Mouse (Mus musculus) adrenal gland, adult 2 months (tissue): ENCODE measurements at regions not wholly inside any gene's neighbourhood (a gene's known extent, or its start where the extent isn't known, plus 50 kb on each side); places are given as distances from the start of the nearest gene placed in this dataset.
A peak's percentile ranks its signal among the peaks of the same experiment; 100 is the strongest.

ENCODE experiments used
- DNase-seq: peaks from one replicate; pipeline ENCODE4 v3.0.0; 2021

DNA sequence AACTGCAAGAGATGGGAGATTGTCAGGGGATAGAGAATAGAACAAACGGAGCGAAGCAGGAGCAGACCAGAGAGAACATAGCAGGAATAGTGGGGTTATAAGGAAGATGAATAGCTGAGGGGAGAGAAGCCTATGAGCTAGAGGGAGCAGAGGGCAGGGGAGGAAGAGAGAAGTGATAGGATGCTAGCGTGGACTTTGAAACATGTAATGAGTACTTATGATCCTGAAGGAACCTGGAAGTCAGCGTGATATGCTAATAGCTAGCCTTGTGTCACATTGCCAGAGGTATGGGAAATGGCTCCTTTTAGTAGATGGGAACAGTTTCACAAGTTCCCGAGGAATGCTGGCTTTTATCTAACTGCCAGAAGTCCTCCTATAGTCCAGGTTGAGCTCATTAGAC, 51.8 kb downstream of the Calml3 start:
- no peak for DNase-seq

DNA sequence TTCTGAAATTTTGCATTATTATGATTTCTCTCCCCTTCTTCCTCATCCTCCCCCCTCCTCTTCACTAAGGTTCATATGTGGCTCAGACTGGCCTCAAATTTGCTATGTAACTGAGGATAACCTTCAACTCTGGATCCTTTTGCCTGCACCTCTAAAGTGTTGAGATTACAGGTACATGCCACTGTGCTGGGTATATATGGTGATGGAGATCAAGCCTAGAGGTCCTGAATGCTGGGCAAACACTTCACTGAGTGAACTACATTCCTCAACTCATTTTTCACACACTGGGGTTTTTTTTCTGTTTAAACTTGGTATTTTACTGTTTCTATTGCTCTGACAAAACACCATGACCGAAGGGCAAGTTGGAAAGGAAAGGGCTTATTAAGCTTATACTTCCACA, 52.9 kb downstream of the Calml3 start:
- no peak for DNase-seq

DNA sequence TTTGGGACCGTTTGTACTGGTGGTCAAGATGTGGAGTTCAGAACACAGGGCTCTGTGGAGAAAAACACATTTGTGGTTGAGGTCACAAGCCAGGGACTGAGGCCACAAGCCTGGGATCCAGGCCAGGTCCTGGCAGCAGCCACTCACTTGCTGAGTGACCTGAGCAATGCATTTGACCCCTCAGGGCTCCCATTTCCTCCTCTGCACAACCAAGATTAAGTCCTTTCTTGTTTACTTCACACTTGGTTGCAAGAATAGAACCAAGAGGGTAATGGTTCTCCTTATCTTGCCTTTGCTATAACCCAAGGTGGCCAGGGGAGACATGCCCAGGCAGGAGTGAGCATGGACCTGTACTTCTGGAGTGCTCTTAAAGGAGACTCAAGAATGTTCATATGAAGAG, 53.4 kb downstream of the Calml3 start:
- peak; percentile 76 for DNase-seq

DNA sequence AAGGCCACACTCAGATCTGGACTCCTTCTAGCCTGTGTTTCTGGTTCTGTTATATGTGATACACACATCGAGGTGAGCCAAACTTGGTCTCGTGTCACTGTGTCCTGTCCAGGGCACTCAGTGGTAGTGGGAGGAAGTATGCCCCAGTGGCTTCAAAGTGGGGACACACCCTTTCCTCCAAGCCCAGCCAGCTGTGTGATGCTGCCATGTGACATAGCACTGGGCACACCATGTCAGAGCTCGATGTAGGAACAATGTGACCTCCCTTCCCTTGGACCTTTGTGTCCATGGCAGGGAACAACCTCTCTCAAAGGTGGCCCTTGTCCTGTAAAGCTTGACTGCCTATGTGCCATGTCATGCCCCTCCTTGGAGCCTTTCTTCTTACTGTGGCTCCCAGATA, 54.5 kb downstream of the Calml3 start:
- DNase-seq: no peak

DNA sequence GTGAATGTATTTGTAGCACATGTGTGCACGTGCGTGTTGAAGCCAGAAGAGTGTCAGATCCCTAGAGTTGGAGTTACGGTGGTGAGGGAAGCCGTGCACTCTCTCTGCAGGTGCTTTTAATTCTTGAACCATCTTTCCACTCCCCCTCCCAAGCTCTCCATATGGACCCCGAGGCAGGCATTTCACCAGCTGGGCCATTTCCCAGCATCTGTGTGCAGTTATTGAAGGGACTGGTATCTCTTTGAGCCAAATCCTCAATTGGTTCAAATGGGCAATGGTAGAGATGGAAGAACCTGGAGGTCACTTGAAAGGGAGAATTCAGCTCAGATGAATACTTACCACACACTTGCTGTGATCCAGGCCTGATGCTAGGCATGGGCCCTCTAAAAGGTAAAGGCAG, 55.3 kb downstream of the Calml3 start:
- no peak for DNase-seq

DNA sequence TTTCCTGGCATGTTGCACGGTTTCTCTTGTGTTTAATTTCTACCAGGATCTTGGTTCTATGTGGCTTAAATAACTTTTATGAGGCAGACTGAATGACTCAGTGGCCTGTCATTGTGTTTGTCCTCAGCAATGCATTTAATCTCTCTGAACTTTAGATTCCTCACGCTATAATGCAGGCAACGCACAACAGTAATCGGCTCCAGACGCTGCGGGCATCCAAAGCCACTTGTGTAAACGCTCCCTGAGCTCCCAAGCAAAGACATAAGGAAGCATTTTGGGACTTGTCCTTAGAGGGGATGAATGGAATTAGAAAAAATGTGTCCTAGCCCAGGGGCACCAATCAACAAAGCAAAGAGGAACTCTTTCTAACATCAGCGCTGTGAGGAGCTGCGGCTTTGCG, 57.6 kb downstream of the Calml3 start:
- peak; percentile 25 for DNase-seq

DNA sequence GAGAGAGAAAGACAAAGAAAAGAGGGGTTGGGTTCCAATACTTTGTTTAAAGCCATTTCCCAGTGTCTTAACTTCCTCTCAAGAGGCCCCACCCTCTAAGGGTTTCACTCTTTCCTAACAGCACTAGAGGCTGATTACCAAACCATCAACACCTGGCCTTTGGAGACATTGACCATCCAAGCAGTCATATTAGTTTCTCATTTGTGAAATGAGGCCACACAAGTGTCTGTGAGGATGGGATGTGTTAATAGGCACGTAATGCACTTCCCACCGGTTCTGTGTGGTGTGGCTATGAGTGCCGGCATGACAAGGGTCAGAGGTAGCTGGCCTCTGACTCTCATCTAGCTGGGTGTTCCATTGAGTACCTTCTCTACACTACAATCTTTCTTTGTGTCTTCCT, 59.2 kb downstream of the Calml3 start:
- no peak for DNase-seq

DNA sequence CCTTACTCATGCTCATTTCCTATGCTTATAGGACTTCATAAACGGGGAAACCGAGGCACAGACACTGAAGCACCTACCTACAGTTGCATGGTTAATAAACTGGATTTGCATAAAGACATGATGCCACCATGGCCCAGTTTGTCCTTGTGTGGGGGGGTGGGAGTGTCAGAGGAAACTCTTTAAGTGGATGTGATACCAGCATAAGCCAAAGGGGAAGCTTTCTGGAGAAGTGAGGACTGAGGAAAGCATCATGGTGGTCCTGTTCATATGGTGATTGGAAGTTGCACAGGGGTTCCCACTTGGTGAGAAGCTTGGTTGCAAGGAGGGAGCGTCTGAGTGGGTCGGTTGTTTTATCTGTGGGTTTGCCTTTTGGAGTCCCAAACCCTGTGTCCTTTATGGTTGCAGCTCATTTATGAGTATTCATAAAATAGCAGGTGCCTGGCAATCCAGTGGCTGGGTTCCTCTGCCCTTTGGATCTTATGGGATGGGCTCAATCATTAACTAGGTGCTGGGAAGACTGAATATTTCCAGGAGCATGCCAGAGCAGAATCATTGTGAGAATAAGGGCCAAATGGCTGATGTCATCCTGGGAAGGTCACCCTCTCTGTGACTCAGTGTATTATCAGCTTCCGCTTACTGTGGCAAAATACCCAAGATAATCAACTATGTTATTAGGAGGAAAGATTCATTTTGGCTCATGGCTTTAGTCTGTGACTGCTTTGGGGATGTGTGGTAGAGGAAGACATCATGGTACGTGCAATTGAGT, 60.2 kb downstream of the Calml3 start:
- DNase-seq: peak; percentile 85

DNA sequence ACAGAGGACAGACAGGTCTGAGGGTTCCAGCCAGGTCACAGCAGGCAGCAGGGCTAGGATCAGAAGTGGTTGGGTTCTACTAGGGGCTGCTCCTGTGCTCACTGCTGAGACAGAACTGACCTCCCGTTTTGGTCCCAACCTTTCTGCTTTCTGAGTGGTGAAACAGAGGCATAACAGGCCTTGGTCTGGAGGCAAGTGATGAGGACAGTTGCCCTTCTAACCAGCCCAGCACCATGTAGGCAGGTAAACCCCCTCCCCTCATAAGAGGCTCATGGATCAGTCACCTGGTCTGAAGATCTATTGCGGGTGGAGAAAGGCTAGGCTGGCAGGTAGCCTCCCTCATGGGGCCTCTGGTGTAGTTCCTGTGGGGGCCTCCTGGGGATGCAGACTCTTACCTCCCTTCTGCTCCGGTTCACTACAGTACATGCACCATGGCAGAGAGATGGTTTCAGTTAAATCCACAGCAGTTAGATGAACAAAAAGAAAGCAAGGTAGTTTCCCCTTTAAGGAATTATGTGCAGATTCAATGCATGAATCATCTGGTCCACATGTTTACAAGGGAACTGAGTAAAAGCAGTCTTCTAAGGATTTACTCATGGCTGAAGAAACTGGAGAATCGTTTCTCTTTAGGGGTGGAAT, 61.2 kb downstream of the Calml3 start:
- no peak for DNase-seq

DNA sequence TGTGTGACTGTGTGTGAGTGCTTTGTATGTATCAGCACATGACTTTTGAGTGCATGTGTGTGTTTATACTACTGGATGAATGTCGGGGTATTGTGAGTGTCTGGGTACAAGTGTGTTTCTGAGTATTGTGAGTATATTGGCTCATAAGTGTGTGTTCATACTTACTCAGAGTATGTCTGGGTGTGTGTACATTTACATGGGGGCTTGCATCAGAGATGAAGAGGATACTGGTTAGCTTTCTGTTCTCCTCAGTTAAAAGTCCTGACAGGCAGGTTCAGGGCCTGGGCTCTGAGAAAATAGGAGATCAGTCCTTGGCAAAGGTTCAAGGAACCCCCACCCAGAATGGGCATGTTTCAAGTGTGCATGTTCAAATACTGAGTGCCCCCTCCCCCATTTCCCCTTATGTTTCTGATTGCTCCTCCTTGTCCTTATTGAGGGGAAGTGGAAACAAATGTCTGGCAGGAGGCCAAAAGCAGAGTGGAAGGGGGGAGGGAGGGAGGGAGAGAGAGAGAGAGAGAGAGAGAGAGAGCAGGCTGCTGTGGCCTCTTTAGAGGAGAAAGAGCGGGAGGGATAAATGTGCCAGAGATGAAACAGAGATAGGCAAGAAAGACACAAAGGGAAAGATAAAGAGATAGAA, 61.9 kb downstream of the Calml3 start:
- no peak for DNase-seq

DNA sequence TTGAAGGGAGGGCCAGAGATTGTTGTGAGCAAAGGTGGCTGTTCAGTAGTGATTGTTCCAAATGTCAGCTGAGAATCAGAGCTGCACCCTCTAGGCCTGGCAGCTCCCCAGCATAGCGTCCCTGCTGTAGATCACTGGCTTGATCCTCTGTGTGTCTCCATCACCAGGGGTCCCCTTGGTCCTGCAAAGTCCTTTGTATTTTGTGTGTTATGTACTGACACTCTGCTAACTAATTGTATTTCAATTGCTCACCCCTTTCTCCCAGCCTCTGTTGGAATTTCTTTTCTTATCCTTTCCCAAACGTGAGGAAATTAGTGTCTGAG, 73.5 kb downstream of the Calml3 start:
- DNase-seq: peak; percentile 33

DNA sequence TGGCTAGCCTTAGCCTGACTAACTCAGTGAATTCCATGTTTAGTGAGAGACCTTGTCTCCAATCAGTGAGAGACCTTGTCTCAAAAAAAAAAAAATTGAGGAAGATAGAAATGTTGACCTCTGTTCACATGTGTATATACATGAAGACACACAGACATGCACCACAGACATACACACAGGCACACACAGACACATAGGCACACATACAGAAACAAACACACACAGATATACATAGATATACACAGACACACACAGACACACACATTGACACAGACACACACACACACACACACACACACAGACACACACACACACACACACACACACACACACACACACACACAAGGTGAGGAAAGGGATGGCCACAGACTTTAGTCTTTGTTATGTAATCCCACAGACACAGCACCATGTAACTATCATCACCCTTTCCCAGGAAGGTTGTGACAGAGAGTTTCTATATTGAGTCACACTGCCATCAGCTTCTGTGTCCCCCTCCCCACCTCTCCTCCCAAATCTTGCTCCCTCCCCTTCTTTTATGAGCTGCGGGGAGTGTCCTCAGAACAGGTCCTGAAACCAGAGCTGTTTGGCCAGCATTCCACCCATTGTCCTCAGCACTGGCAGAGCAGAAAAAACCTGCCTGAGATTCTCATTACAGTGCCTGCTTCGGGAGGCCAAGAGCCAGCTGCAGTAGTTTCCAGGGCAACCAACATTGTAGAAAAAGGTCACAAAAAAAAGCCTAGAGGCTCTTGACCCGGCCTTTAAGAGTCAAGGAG, 74.0 kb downstream of the Calml3 start:
- peak; percentile 33 for DNase-seq

DNA sequence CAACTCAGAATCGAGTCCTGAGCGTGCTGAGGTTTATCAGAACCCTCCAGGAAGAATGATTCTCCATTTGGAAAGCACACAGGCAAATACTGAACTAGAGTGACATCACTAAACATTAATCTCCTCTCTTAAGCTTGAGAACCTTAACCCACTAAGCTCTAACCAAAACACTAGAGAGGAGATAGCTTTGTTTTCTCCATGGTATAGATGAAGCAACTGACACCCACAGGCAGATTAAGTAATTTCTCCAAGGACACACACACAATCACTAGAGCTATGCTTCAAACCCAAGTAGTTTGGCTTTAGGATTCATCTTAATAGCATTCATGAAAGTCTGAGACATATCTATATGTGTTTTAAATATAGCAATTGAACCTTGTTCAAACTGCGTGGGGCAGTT, 75.2 kb downstream of the Calml3 start:
- DNase-seq: no peak

DNA sequence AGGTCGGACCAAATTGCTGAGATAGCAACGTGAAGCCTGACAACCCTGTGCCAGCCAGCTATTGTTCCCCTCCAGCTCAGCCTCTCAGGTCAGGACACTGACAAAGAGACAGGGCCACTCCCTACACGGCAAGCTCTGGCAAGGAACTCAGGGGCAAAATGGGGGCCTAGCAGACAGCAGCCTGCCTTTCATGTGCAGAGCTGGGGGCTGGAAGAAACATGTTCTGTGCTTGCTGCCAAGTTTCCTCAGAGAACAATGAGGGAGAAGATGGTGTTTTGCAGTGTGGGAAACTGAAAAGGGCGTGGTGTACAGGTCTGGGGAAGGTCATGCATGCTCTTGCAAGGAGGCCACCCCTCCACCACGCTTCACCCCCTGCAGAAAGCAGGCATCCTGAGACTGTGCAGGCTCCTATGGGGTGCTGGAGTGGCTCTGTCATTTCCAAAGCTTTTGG, 77.8 kb downstream of the Calml3 start:
- no peak for DNase-seq

DNA sequence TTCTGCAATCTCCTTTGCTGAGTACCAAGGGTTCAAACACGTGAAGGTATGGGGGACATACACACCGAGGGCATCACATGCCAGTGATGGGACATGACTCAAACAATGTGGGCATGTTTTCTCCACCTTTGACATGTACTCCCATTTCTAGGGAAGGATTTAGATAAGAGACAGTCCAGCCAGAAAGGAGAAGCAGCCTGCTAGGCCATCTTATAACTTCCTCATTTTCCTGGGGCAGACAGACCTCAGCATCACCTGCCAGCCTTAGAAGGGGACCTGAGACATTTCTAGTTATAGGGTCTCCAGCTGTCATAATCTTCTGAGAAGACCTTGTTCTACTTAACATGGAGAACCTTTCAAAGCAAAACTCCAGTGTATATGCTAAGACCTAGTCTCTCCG, 78.3 kb downstream of the Calml3 start:
- no peak for DNase-seq

DNA sequence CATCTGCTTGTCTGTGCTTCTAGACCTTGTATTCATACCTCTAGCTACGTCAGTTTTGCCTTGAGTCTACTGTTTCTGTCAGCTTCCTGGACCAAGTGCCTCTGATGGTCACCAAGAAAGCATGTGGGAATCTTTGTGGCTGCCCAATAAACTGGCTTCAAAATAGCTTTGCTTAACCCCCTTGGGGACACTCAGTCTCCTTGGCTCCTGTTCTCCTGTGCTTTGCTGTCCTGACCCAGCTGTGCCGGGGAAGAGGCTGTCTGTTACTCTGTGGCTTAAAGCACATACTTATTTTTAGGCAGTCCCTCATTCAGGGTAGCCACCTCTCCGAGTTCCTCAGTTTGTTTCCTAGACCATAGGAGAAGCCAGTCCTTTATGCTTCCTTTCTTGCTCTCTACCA, 79.8 kb downstream of the Calml3 start:
- no peak for DNase-seq

DNA sequence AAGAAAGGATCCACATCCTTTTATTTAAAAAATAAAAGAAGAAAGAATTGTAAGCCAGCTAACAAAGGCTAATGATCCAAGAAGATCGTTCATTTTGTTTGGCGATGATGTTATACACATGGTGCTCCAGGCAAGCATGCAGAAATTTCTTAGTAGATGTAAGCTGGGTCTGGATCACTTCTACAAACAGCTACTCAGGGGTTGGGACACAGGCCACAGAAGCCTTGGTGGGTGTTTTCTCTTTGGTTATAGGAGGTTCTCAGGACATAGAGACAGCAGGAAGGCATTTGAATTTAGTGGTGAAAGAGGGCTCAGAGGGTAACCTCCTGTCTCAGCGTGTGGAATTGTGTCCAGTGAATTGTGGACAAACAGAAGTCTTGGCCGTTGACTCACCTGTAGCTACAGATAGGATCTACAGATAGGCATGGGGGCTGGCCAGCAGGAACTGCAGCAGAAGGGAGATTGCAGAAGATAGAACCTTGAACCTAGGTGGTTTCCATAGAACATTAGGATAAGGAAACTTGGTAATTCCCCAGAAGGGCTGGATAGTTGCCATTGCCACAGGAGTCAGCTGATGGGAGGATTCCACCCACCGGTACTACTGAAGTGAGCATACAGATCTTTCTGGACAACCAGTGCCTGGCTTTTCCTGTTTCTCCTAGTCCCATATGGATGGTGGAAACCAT, 80.5 kb downstream of the Calml3 start:
- no peak for DNase-seq

DNA sequence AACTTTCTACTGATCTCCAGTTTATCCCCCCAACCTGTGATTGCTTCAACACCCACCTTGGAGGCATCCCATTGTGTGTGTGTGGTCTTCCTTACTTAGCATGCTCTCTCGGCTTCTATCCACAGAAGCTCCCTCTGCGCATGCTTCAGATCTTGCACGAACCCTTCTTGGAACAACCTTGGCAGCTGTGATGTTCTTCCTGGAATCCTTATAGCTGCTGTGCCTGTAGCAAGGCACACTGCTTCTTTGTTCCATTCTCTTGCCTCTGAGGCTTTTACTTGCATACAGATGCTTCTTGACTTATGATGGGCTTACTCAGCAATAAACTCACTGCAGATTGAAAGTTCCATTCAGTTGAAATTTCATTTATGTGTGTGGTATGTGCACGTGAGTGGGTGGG, 81.2 kb downstream of the Asb13 start:
- DNase-seq: no peak

DNA sequence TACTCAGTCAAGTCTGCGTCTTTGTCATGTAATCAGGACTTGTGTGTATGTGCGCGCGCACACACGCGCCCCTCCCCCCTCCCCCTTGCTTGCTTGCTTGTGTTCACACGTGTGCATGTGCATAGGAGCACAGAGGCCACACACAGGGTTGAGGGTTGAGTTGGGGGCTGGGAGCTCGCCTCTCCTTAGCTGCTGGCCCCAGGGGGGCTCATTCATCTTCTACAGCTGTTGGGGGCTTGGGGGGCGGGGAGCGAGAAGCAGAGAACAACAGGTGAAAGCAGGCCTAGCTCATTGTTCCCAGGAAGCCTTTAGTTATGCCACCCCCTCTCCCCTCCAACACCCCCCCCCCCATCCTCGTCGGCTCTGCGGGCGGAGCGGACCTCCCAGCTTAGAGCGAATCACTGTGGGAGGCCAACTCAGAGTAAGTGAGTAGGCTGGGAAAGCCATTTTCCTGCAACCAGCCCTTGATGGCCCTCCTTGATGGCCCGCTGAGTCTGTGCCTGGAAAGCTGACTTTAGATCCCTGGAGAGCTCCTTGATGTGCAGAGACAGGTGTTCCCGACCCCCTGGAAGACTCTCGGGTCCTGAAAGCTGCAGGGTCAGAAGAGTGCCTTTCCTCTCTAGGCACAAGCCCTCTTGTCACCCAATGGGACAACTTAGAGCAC, 78.8 kb downstream of the Asb13 start:
- DNase-seq: no peak

DNA sequence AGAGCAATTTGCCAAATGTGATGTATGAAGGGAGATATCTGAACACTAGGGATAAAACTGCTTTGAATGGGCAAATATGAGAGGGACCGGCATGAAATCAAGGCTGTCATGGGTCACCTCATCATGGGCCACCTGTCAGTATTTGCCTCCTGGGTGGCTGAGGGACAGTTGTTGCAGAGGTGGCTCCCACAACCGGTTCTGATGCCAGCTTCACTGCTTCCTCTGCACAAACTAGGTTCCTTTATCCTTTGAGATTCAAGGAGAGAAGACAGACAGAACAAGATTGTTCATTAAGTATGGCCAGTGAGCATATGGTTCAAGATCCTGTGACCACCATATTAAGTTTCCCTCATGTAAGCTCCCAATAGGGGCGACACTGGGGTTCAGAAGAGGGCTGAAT, 78.3 kb downstream of the Asb13 start:
- no peak for DNase-seq

DNA sequence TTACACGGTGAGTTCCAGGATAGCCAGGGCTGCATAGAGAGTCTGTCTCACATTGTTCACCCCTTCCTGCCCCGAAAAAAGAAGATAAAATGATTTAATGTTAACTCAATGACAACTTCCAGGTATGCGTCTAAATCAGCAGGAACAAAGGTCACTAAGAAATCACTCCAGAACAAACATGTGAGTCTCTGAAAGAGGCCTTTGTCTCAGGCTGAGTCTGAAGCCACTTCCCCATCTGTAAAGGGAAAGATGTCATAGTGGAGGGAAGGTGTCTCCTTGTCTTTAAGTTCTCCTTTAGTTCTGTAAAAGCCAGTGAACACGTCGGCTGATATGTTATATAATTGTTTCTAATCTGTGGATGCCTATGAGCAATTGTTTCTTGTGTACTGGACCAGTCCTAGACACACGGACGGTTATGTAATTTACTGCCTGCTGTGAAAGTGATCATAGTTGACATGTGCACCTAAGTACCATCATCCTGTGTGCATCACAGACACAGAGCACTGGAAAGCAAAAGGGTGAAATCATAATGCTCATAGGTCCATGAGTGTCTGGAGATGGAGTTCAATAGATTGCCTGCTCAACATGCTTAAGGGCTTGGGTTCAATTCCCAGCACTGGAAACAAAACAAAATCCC, 76.3 kb downstream of the Asb13 start:
- DNase-seq: no peak
